Mouse (Mus musculus): Measurements from ENCODE around the gene Hmgn3. TPM values are rescaled to one million over a fixed set of nuclear protein-coding genes. Genes with fewer than 3 reads are reported as not detected.

Hmgn3 gene
- polyA plus RNA-seq (2012; rRNA removed; ENCODE audit: low replicate concordance), result 0.21 and 0.74 TPM in 2 replicates

GRCm38 (mm10) chr9:83146446-83147188 is at the start of gene Hmgn3:
Gene Hmgn3, minus strand, starts transcription at chr9:83146685.

Other genes starting within 250 kb of the Hmgn3 start
- gene Phip, start 171.2 kb downstream of the Hmgn3 start, polyA plus RNA-seq (2012; rRNA removed; ENCODE audit: low replicate concordance), result 0.32 and 0.51 TPM in 2 replicates